In the genomic region with DNA sequence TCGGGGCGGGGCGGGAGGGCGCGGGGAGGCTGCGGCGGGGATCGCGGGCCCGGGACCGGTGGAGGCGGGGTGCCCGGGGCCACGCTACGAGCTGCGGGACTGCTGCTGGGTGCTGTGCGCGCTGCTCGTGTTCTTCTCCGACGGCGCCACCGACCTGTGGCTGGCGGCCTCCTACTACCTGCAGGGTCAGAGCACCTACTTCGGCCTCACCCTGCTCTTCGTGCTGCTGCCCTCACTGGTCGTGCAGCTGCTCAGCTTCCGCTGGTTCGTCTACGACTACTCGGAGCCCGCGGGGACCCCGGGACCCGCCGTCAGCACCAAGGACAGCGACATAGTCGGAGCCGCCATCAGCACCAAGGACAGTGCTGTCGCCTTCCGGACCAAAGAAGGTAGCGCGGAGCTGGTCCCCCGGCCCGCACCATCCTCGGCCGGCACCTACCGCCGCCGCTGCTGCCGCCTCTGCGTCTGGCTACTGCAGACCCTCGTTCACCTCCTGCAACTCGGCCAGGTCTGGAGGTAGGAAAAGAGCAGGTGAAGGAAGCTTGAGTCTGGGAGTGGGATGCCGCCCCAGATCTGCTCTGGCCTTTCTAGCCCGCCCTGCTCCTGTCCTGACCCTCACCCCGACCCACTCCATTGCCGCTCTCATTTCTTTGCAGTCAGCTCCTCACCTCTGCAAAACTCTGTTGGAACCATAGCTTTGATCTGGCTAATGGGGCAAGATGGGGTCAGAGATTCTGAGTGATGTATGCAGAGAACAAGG, we compare ENCODE assay signal across 8 mouse cellular contexts. TPM values are rescaled to one million over a fixed set of nuclear protein-coding genes. Genes with fewer than 3 reads are reported as not detected.
DNase-seq lines count a peak whose midpoint lies in the region; ATAC-seq and TF ChIP-seq lines count a peak whose summit lies in the region.

No protein-coding gene starts in this region.

- H3K27me3 ChIP-seq in intestine, embryonic 15.5 days (replicated peaks): peaks cover 46% of the 10 kb centered on the region
- peaks cover 40% of the 10 kb centered on the region for H3K27me3 ChIP-seq in liver, embryonic 14.5 days (ENCODE audit: control insufficient read depth, insufficient read depth, low read length)

- peak; percentile 10; the same call in 1 of the 2 replicates for TF ChIP-seq CTCF in layer of hippocampus, adult 2 months (conservative IDR thresholded peaks at IDR 0.05)
- no peak for TF ChIP-seq CTCF in liver, embryonic 14.5 days (IDR thresholded peaks at IDR 0.05; ENCODE audit: low read depth)

- no peaks in the 10 kb centered on the region for H3K9me3 ChIP-seq in intestine, embryonic 15.5 days
- H3K9me3 ChIP-seq in liver, embryonic 14.5 days (ENCODE audit: control insufficient read depth, low read length): no peaks in the 10 kb centered on the region

- TF ChIP-seq EP300 in liver, embryonic 14.5 days (IDR thresholded peaks at IDR 0.05; ENCODE audit: low read depth): no peak

- H3K4me1 ChIP-seq in intestine, embryonic 15.5 days (replicated peaks): peaks cover 9% of the 10 kb centered on the region; the same call in 1 of the 2 replicates
- no peaks in the 10 kb centered on the region for H3K4me1 ChIP-seq in liver, embryonic 14.5 days (replicated peaks; ENCODE audit: control insufficient read depth in 2 of 2, insufficient read depth in 2 of 2, low read length in 1 of 2)

- H3K27ac ChIP-seq in layer of hippocampus, adult 2 months: no peak overlapping the region
- H3K27ac ChIP-seq in intestine, embryonic 15.5 days: no peak overlapping the region
- H3K27ac ChIP-seq in liver, embryonic 14.5 days: no peak overlapping the region

- no peaks in the 10 kb centered on the region for H3K36me3 ChIP-seq in intestine, embryonic 15.5 days
- no peaks in the 10 kb centered on the region for H3K36me3 ChIP-seq in liver, embryonic 14.5 days (replicated peaks; ENCODE audit: control insufficient read depth, insufficient read depth, low read depth)

- 2% methylated on average over 58 of the region's 58 CpGs for WGBS in intestine, embryonic 15.5 days
- 3% methylated on average over 52 of the region's 58 CpGs for WGBS in liver, embryonic 14.5 days (ENCODE audit: insufficient replicate concordance)

- peak overlapping the region; percentile 54 for H3K4me3 ChIP-seq in layer of hippocampus, adult 2 months
- H3K4me3 ChIP-seq in intestine, embryonic 15.5 days (replicated peaks): peak overlapping the region; percentile 44
- H3K4me3 ChIP-seq in liver, embryonic 14.5 days (ENCODE audit: insufficient read depth in 1 of 2, low read depth in 2 of 2, low read length in 2 of 2): peak overlapping the region in 1 of 2 experiments; percentile 41; a peak in 3 of 4 replicates

- DNase-seq in layer of hippocampus, adult 2 months (ENCODE audit: low spot score in 2 of 2): peak in 1 of 2 experiments; percentile 52
- no peak for DNase-seq in layer of hippocampus, adult 11-12 months (ENCODE audit: low spot score)
- DNase-seq in cerebellum, postnatal 14 days: peak; percentile 64 to 69
- peak; percentile 37 for DNase-seq in gastrocnemius, postnatal 25 days
- DNase-seq in liver, embryonic 14.5 days (ENCODE audit: low read depth in 3 of 3, low spot score in 3 of 3): peak in 2 of 3 experiments; percentile 40 to 47
- DNase-seq in natural killer cell, adult 2 months (ENCODE audit: low spot score in 2 of 2): peak; percentile 46 to 75
- DNase-seq in testis, postnatal 14 days (ENCODE audit: low spot score): peak; percentile 78

- no peak overlapping the region for H3K9ac ChIP-seq in intestine, embryonic 15.5 days
- H3K9ac ChIP-seq in liver, embryonic 14.5 days (replicated peaks): no peak overlapping the region

- peak; percentile 83 for ATAC-seq in intestine, embryonic 15.5 days
- peak; percentile 47; the same call in 1 of the 2 replicates for ATAC-seq in liver, embryonic 14.5 days (ENCODE audit: insufficient read depth)

- H3K4me2 ChIP-seq in intestine, embryonic 15.5 days (replicated peaks): peak overlapping the region; percentile 81
- H3K4me2 ChIP-seq in liver, embryonic 14.5 days (ENCODE audit: low read depth): peak overlapping the region; percentile 55

RNA-seq across cellular contexts. Expression of a gene that starts 0.6 kb away (rescaled TPM):
- 1 to 10 TPM; 2.0 TPM for total RNA-seq in layer of hippocampus, adult 2 months (2021)
- total RNA-seq in gastrocnemius, postnatal 25 days (2021): under 1 TPM; 0.15 to 0.19 TPM
- 0.10 TPM in 2 replicates for polyA plus RNA-seq in intestine, embryonic 15.5 days (2015; fragmentation: Nextera tagmentation; extraction: Ambion mirVana)
- polyA plus RNA-seq in liver, embryonic 14.5 days (2012; rRNA removed): not detected in 2 replicates
- polyA plus RNA-seq in liver, embryonic 14.5 days (2014; fragmentation: Nextera tagmentation; extraction: Ambion mirVana): not detected in 2 replicates

RNA-seq across cellular contexts. Expression of a gene that starts 17.0 kb away (rescaled TPM):
- 10 to 100 TPM; 37.0 to 41.7 TPM for total RNA-seq in layer of hippocampus, adult 2 months (2021)
- total RNA-seq in gastrocnemius, postnatal 25 days (2021): 10 to 100 TPM; 71.0 to 76.9 TPM
- polyA plus RNA-seq in intestine, embryonic 15.5 days (2015; fragmentation: Nextera tagmentation; extraction: Ambion mirVana): 90.2 and 96.2 TPM in 2 replicates
- polyA plus RNA-seq in liver, embryonic 14.5 days (2012; rRNA removed): 20.6 and 26.9 TPM in 2 replicates
- 21.5 and 23.0 TPM in 2 replicates for polyA plus RNA-seq in liver, embryonic 14.5 days (2014; fragmentation: Nextera tagmentation; extraction: Ambion mirVana)

RNA-seq across cellular contexts. Expression of a gene that starts 33.5 kb away (rescaled TPM):
- 1 to 10 TPM; 4.9 to 6.6 TPM for total RNA-seq in layer of hippocampus, adult 2 months (2021)
- total RNA-seq in gastrocnemius, postnatal 25 days (2021): 1 to 10 TPM; 5.0 to 5.1 TPM
- 1.5 and 2.0 TPM in 2 replicates for polyA plus RNA-seq in intestine, embryonic 15.5 days (2015; fragmentation: Nextera tagmentation; extraction: Ambion mirVana)
- polyA plus RNA-seq in liver, embryonic 14.5 days (2012; rRNA removed): 2.1 and 2.2 TPM in 2 replicates
- polyA plus RNA-seq in liver, embryonic 14.5 days (2014; fragmentation: Nextera tagmentation; extraction: Ambion mirVana): 0.71 and 0.81 TPM in 2 replicates
